Mouse (Mus musculus) lung, postnatal 0 days (tissue): ENCODE measurements around the gene Tspan32.

ENCODE experiments used
- CTCF ChIP-seq: IDR thresholded peaks from 2 replicates; pipeline ENCODE4 v1.5.1; 2016; ENCODE audit warnings: antibody characterized with exemption, mild to moderate bottlenecking
- EP300 ChIP-seq: IDR thresholded peaks from 2 replicates; pipeline ENCODE4 v1.6.1; 2016; ENCODE audit warnings: antibody characterized with exemption, mild to moderate bottlenecking, control low read depth

DNA sequence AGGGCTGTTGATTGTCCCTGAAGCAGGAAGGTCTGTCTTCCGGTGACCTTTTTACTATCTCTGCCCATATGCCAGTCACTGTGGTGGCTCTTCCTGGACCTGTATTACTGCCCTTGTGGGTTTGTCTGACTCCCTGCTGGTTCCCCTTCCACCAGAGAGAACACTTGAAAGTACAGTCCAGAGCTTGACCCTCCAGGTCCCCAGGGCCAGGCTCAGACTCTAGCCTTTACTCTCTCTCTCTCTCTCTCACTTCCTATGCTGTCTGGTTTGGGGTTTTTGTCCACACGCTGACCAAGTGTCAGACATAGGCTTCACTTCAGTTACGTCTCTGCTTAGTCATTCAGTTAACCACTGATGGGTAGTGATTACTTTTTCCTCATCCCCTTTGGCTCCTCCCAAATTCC, 38.1 kb downstream of the Tspan32 start:
- TF ChIP-seq EP300 (no peak), CTCF (no peak)
